Mouse (Mus musculus): ENCODE measurements around the gene Klc3.

Klc3 gene

GRCm38 (mm10) chr7:19359299-19359891 lies 44.5 kb downstream of the Klc3 start, which contains the start of the genes Cd3eap and Ppp1r13l:
TSS of gene Cd3eap (minus strand) at chr7:19359483.
TSS of gene Ppp1r13l (plus strand) at chr7:19359749.
- peak; percentile 67 to 69 for DNase-seq

- no peak for DNase-seq
Measured at GRCm38 (mm10) chr7:19358634-19359033, 45.3 kb downstream of the Klc3 start.

- no peak for DNase-seq
Measured at GRCm38 (mm10) chr7:19357381-19358375, 46.2 kb downstream of the Klc3 start.

GRCm38 (mm10) chr7:19356311-19356710 lies 47.6 kb downstream of the Klc3 start:
- no peak for DNase-seq

GRCm38 (mm10) chr7:19354991-19355390 lies 48.9 kb downstream of the Klc3 start:
- DNase-seq, result no peak

- DNase-seq, result no peak
Measured at GRCm38 (mm10) chr7:19350221-19350620, 53.7 kb downstream of the Klc3 start.

- no peak for DNase-seq
Measured at GRCm38 (mm10) chr7:19349188-19349915, 54.6 kb downstream of the Klc3 start.

- peak; percentile 94 to 97 for DNase-seq
Measured at GRCm38 (mm10) chr7:19344938-19345471, 58.9 kb downstream of the Klc3 start.
